ENCODE assay signal across 8 mouse cellular contexts in genomic region chr4:62763990-62764389, GRCm38 (mm10).
DNase-seq lines count a peak whose midpoint lies in the region; ATAC-seq lines count a peak whose summit lies in the region.

No protein-coding gene starts in this region.

- H3K27ac ChIP-seq in intestine, embryonic 15.5 days, result no peak overlapping the region

- H3K4me3 ChIP-seq in intestine, embryonic 15.5 days (replicated peaks), result no peak overlapping the region

- peak; percentile 71 to 82 for DNase-seq in adrenal gland, adult 18-20 months (ENCODE audit: low spot score in 2 of 2)
- DNase-seq in embryo, embryonic 11 days, result peak; percentile 87
- DNase-seq in gonadal fat pad, adult 2 months (ENCODE audit: low read depth), result peak; percentile 16
- peak; percentile 82 to 86 for DNase-seq in left cerebral cortex, postnatal 10 days (ENCODE audit: extremely low spot score in 1 of 2, low spot score in 2 of 2)
- DNase-seq in mesoderm, embryonic 11.5 days (ENCODE audit: low read depth, low spot score), result peak; percentile 84
- peak; percentile 73 to 79 for DNase-seq in right cerebral cortex, postnatal 36 days (ENCODE audit: low spot score in 2 of 2)
- peak; percentile 78 to 86 for DNase-seq in urinary bladder, postnatal 36 days (ENCODE audit: low spot score in 2 of 2)

- intact Hi-C loops in left cerebral cortex, postnatal 10 days (cut with DNase I), result loop anchor here (5.0 kb wide), 1 partner anchor 307 kb away; no protein-coding TSS in a partner anchor

- peak; percentile 85 for ATAC-seq in intestine, embryonic 15.5 days

- H3K36me3 ChIP-seq in intestine, embryonic 15.5 days, result no peaks in the 10 kb centered on the region

- no peaks in the 10 kb centered on the region for H3K9me3 ChIP-seq in intestine, embryonic 15.5 days

- no peaks in the 10 kb centered on the region for H3K27me3 ChIP-seq in intestine, embryonic 15.5 days (replicated peaks)

- no peak overlapping the region for H3K4me2 ChIP-seq in intestine, embryonic 15.5 days (replicated peaks)

- H3K9ac ChIP-seq in intestine, embryonic 15.5 days, result no peak overlapping the region

- H3K4me1 ChIP-seq in intestine, embryonic 15.5 days (replicated peaks), result peaks cover 12% of the 10 kb centered on the region

- WGBS in intestine, embryonic 15.5 days, result 14% methylated on average over 5 of the region's 5 CpGs

Comparison
In these comparisons a context has a peak if more than half of its experiments do, and no peak if none do; other contexts are left out.
1. DNase-seq: peak in every context shown above with its lines; median percentile 87 in embryo, embryonic 11 days; 84 in left cerebral cortex, postnatal 10 days; 84 in mesoderm, embryonic 11.5 days; 82 in urinary bladder, postnatal 36 days; 76 in adrenal gland, adult 18-20 months; 76 in right cerebral cortex, postnatal 36 days; 16 in gonadal fat pad, adult 2 months.